ENCODE assay signal across 8 mouse cellular contexts in the genomic region with DNA sequence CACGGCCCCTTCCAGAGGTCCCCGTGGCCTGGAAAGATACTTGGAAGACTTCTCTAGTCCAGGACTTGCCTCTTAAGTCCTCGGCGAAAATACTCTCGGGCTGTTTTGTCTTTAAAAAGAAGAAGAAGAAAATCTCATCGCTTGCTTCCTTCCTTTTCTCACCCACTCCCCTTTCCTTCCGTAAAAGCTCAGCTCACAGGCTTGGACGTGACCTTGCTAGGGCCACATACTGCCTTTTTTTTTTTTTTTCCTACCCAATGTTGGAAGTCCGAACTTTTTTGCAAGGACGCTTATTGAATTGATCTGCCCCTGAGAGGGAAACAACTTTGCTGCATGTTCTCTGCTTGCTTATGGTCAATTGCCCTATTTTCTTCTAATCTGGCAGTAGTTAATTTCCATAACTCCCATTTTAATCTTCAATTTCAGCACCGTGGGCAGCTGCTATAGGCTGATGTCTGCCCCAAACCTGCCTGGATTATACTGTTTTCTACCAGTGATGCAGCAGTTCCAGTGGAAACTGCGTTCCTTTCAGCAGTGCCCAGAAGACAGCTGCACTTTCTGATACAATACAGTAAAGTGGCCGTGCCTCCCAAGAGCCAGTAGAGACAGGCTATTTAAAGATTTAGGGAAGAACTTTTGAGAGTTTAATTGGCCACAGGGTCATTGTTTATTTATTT. TPM values are rescaled to one million over a fixed set of nuclear protein-coding genes. Genes with fewer than 3 reads are reported as not detected.
DNase-seq lines count a peak whose midpoint lies in the region; ATAC-seq and TF ChIP-seq lines count a peak whose summit lies in the region.

No protein-coding gene starts in this region.

- peak overlapping the region; percentile 81 for H3K9ac ChIP-seq in embryonic facial prominence, embryonic 14.5 days (ENCODE audit: low read depth, low read length)
- peak overlapping the region; percentile 85 for H3K9ac ChIP-seq in intestine, embryonic 16.5 days (ENCODE audit: low read depth, low read length)
- H3K9ac ChIP-seq in midbrain, embryonic 13.5 days (replicated peaks): peak overlapping the region; percentile 82

- TF ChIP-seq CTCF in C2C12 (IDR thresholded peaks at IDR 0.05; ENCODE audit: control insufficient read depth, insufficient read depth, insufficient read length): no peak

- H3ac ChIP-seq in C2C12 (ENCODE audit: control insufficient read depth, insufficient read length, low read depth): peak overlapping the region; percentile 80

- no peaks in the 10 kb centered on the region for H3K9me3 ChIP-seq in embryonic facial prominence, embryonic 14.5 days (ENCODE audit: control insufficient read depth, low read length)
- H3K9me3 ChIP-seq in intestine, embryonic 16.5 days (ENCODE audit: control insufficient read depth, low read length): no peaks in the 10 kb centered on the region
- no peaks in the 10 kb centered on the region for H3K9me3 ChIP-seq in midbrain, embryonic 13.5 days

- peaks cover 8% of the 10 kb centered on the region for H3K4me1 ChIP-seq in embryonic facial prominence, embryonic 14.5 days (ENCODE audit: control insufficient read depth, insufficient read depth, low read length)
- peaks cover 4% of the 10 kb centered on the region; the same call in 1 of the 2 replicates for H3K4me1 ChIP-seq in intestine, embryonic 16.5 days (ENCODE audit: control insufficient read depth, insufficient read depth, low read length)
- peaks cover 24% of the 10 kb centered on the region for H3K4me1 ChIP-seq in midbrain, embryonic 13.5 days (replicated peaks)

- WGBS in embryonic facial prominence, embryonic 14.5 days: under 1% methylated on average over 13 of the region's 13 CpGs
- under 1% methylated on average over 13 of the region's 13 CpGs for WGBS in intestine, embryonic 16.5 days
- whole genome bisulfite sequencing in midbrain, embryonic 13.5 days: 1% methylated on average over 13 of the region's 13 CpGs

- H3K79me3 ChIP-seq in C2C12 (ENCODE audit: low read depth): peaks cover 18% of the 10 kb centered on the region

- DNase-seq in adrenal gland, postnatal 10 days: peak; percentile 3
- DNase-seq in adrenal gland, postnatal 25 days: no peak
- DNase-seq in embryonic facial prominence, embryonic 14.5 days (ENCODE audit: low spot score): peak; percentile 53
- DNase-seq in left cerebral cortex, adult 9 months (ENCODE audit: low spot score in 2 of 2): no peak
- DNase-seq in urinary bladder, postnatal 14 days (ENCODE audit: low spot score): no peak

- no peaks in the 10 kb centered on the region for H3K27me3 ChIP-seq in C2C12 (ENCODE audit: control insufficient read depth, insufficient read depth, insufficient read length)
- H3K27me3 ChIP-seq in embryonic facial prominence, embryonic 14.5 days (replicated peaks; ENCODE audit: control insufficient read depth, insufficient read depth, low read length): no peaks in the 10 kb centered on the region
- H3K27me3 ChIP-seq in intestine, embryonic 16.5 days (replicated peaks; ENCODE audit: control insufficient read depth, insufficient read depth, low read length): no peaks in the 10 kb centered on the region
- no peaks in the 10 kb centered on the region for H3K27me3 ChIP-seq in midbrain, embryonic 13.5 days

- H3K27ac ChIP-seq in embryonic facial prominence, embryonic 14.5 days (replicated peaks; ENCODE audit: low read depth, low read length): peak overlapping the region; percentile 95
- peak overlapping the region; percentile 95 for H3K27ac ChIP-seq in intestine, embryonic 16.5 days (ENCODE audit: low read length)
- peak overlapping the region; percentile 93 for H3K27ac ChIP-seq in midbrain, embryonic 13.5 days

- H3K4me3 ChIP-seq in C2C12 (ENCODE audit: insufficient read depth, poor library complexity, severe bottlenecking): peak overlapping the region; percentile 79
- peak overlapping the region; percentile 74 for H3K4me3 ChIP-seq in embryonic facial prominence, embryonic 14.5 days (ENCODE audit: low read depth, low read length)
- H3K4me3 ChIP-seq in intestine, embryonic 16.5 days (ENCODE audit: low read length): peak overlapping the region; percentile 86
- H3K4me3 ChIP-seq in midbrain, embryonic 13.5 days (replicated peaks): peak overlapping the region; percentile 61

- H3K36me3 ChIP-seq in C2C12 (ENCODE audit: control insufficient read depth, insufficient read depth): no peaks in the 10 kb centered on the region
- no peaks in the 10 kb centered on the region for H3K36me3 ChIP-seq in embryonic facial prominence, embryonic 14.5 days (ENCODE audit: control insufficient read depth, insufficient read depth, low read length)
- H3K36me3 ChIP-seq in intestine, embryonic 16.5 days (ENCODE audit: control insufficient read depth, insufficient read depth, low read length): no peaks in the 10 kb centered on the region
- no peaks in the 10 kb centered on the region for H3K36me3 ChIP-seq in midbrain, embryonic 13.5 days

- H3K4me2 ChIP-seq in embryonic facial prominence, embryonic 14.5 days (ENCODE audit: low read depth, low read length): peak overlapping the region; percentile 62
- H3K4me2 ChIP-seq in intestine, embryonic 16.5 days (ENCODE audit: low read depth, low read length): peak overlapping the region; percentile 79
- H3K4me2 ChIP-seq in midbrain, embryonic 13.5 days (replicated peaks): peak overlapping the region; percentile 78

- peaks cover 40% of the 10 kb centered on the region for H3K79me2 ChIP-seq in C2C12 (ENCODE audit: control insufficient read depth, insufficient read depth)

- ATAC-seq in embryonic facial prominence, embryonic 14.5 days (ENCODE audit: low read depth): no peak
- ATAC-seq in intestine, embryonic 16.5 days: no peak
- ATAC-seq in midbrain, embryonic 13.5 days: no peak

TF ChIP-seq in C2C12, 6 proteins besides CTCF, POLR2A, EP300 and RAD21:
- no peak for TF ChIP-seq USF1 (IDR thresholded peaks at IDR 0.05; ENCODE audit: low read depth)
- no peak for TF ChIP-seq MAX (IDR thresholded peaks at IDR 0.05)
- TF ChIP-seq MYOG (IDR thresholded peaks at IDR 0.05; ENCODE audit: control insufficient read depth, extremely low read depth, insufficient read length): no peak
- no peak for TF ChIP-seq CEBPB (IDR thresholded peaks at IDR 0.05; ENCODE audit: low read depth)
- TF ChIP-seq FOSL1 (IDR thresholded peaks at IDR 0.05; ENCODE audit: insufficient read depth, low read length, poor library complexity, severe bottlenecking): no peak
- TF ChIP-seq MYOD1 (IDR thresholded peaks at IDR 0.05; ENCODE audit: control insufficient read depth, insufficient read length, low read depth): no peak
TF ChIP-seq in C2C12: peak in this region for 0.

RNA-seq across cellular contexts. Expression of gene Rnf13, which starts 0.7 kb away (rescaled TPM):
- 10 to 100 TPM; 57.8 to 62.4 TPM for total RNA-seq in adrenal gland, postnatal 10 days (2021)
- total RNA-seq in adrenal gland, postnatal 25 days (2021): 90.6 and 118 TPM in 2 replicates
- 7.4 TPM for polyA plus RNA-seq in C2C12 (2012; fragmentation: generic; extraction: Trizol)
- polyA plus RNA-seq in embryonic facial prominence, embryonic 14.5 days (2014; fragmentation: Nextera tagmentation; extraction: Ambion mirVana): 90.5 and 95.1 TPM in 2 replicates
- 70.6 and 87.6 TPM in 2 replicates for polyA plus RNA-seq in intestine, embryonic 16.5 days (2015; fragmentation: Nextera tagmentation; extraction: Ambion mirVana)
- polyA plus RNA-seq in midbrain, embryonic 13.5 days (2015; fragmentation: Nextera tagmentation; extraction: Ambion mirVana): 60.2 and 63.8 TPM in 2 replicates

RNA-seq across cellular contexts. Expression of gene Ankub1, which starts 44.0 kb away (rescaled TPM):
- not detected for total RNA-seq in adrenal gland, postnatal 10 days (2021)
- not detected in 2 replicates for total RNA-seq in adrenal gland, postnatal 25 days (2021)
- polyA plus RNA-seq in C2C12 (2012; fragmentation: generic; extraction: Trizol): not detected
- polyA plus RNA-seq in embryonic facial prominence, embryonic 14.5 days (2014; fragmentation: Nextera tagmentation; extraction: Ambion mirVana): 0.14 TPM in 1 of 2 replicates, not detected in the other
- polyA plus RNA-seq in intestine, embryonic 16.5 days (2015; fragmentation: Nextera tagmentation; extraction: Ambion mirVana): not detected in 2 replicates
- polyA plus RNA-seq in midbrain, embryonic 13.5 days (2015; fragmentation: Nextera tagmentation; extraction: Ambion mirVana): 0.22 and 0.23 TPM in 2 replicates

Comparison
In these comparisons a context has a peak if more than half of its experiments do, and no peak if none do; other contexts are left out.
1. DNase-seq: peak in adrenal gland, postnatal 10 days (single experiment) and embryonic facial prominence, embryonic 14.5 days (single experiment); none in adrenal gland, postnatal 25 days (single experiment), left cerebral cortex, adult 9 months (0 of 2) and urinary bladder, postnatal 14 days (single experiment).
2. Peak in every context shown above with its lines, with median percentiles within 50 percentile points of each other: H3K4me3 ChIP-seq, H3K27ac ChIP-seq, H3K4me2 ChIP-seq and H3K9ac ChIP-seq.